8 mouse cellular contexts compared by ENCODE assay signal in genomic region chr8:71802226-71802625, GRCm38 (mm10).
DNase-seq lines count a peak whose midpoint lies in the region; ATAC-seq and TF ChIP-seq lines count a peak whose summit lies in the region.
"Not testable (repeated sequence)": the region's sequence is repeated elsewhere in the genome, so short reads cannot be mapped to it uniquely, and the experiment has no call there.

No protein-coding gene starts in this region.

- not testable (repeated sequence) for TF ChIP-seq CTCF in forebrain, postnatal 0 days (IDR thresholded peaks at IDR 0.05; ENCODE audit: low read depth); heart, postnatal 0 days (IDR thresholded peaks at IDR 0.05; ENCODE audit: low read depth); midbrain, postnatal 0 days (IDR thresholded peaks at IDR 0.05)

- not testable (repeated sequence) for H3K36me3 ChIP-seq in embryonic facial prominence, embryonic 14.5 days (ENCODE audit: control insufficient read depth, insufficient read depth, low read length); forebrain, postnatal 0 days (ENCODE audit: insufficient read depth); heart, postnatal 0 days (replicated peaks; ENCODE audit: control insufficient read depth, insufficient read depth, low read length); intestine, embryonic 15.5 days; limb, embryonic 13.5 days; lung, embryonic 16.5 days (ENCODE audit: control insufficient read depth, insufficient read depth, low read length); midbrain, postnatal 0 days (ENCODE audit: insufficient read depth, low read length); stomach, embryonic 15.5 days

- ATAC-seq in embryonic facial prominence, embryonic 14.5 days (ENCODE audit: low read depth) = peak; percentile 55; the same call in 1 of the 2 replicates
- ATAC-seq in forebrain, postnatal 0 days = 0 out of 2 replicates have a peak, but pooled peaks have one; percentile 10
- peak; percentile 72 for ATAC-seq in heart, postnatal 0 days (ENCODE audit: insufficient read depth, low read depth)
- peak; percentile 56 for ATAC-seq in intestine, embryonic 15.5 days
- 0 out of 2 replicates have a peak, but pooled peaks have one; percentile 54 for ATAC-seq in limb, embryonic 13.5 days (ENCODE audit: low FRiP score, low read depth)
- peak; percentile 60 for ATAC-seq in lung, embryonic 16.5 days (ENCODE audit: low read depth)
- peak; percentile 66; the same call in 1 of the 2 replicates for ATAC-seq in midbrain, postnatal 0 days (ENCODE audit: low FRiP score)
- ATAC-seq in stomach, embryonic 15.5 days (ENCODE audit: insufficient read depth, low FRiP score, low read depth) = peak; percentile 79

- not testable (repeated sequence) for TF ChIP-seq EP300 in heart, postnatal 0 days (IDR thresholded peaks at IDR 0.05; ENCODE audit: low read depth)

- DNase-seq in embryonic facial prominence, embryonic 14.5 days (ENCODE audit: low spot score); forebrain, postnatal 0 days; heart, postnatal 0 days (ENCODE audit: low spot score); midbrain, postnatal 0 days (ENCODE audit: low spot score): not testable (repeated sequence)

- WGBS in embryonic facial prominence, embryonic 14.5 days = 73% methylated on average over 2 of the region's 2 CpGs
- 73% methylated on average over 2 of the region's 2 CpGs for WGBS in forebrain, postnatal 0 days
- 47% methylated on average over 2 of the region's 2 CpGs for WGBS in heart, postnatal 0 days
- 73% methylated on average over 2 of the region's 2 CpGs for WGBS in intestine, embryonic 15.5 days
- WGBS in limb, embryonic 13.5 days = 69% methylated on average over 2 of the region's 2 CpGs
- WGBS in lung, embryonic 16.5 days = 54% methylated on average over 2 of the region's 2 CpGs
- WGBS in midbrain, postnatal 0 days = 66% methylated on average over 2 of the region's 2 CpGs
- WGBS in stomach, embryonic 15.5 days = 61% methylated on average over 2 of the region's 2 CpGs

- not testable (repeated sequence) for H3K4me1 ChIP-seq in embryonic facial prominence, embryonic 14.5 days (ENCODE audit: control insufficient read depth, insufficient read depth, low read length); forebrain, postnatal 0 days (ENCODE audit: insufficient read depth); heart, postnatal 0 days (ENCODE audit: control insufficient read depth, insufficient read depth); intestine, embryonic 15.5 days (replicated peaks); limb, embryonic 13.5 days; lung, embryonic 16.5 days (replicated peaks; ENCODE audit: control insufficient read depth, insufficient read depth, low read length); midbrain, postnatal 0 days (ENCODE audit: insufficient read depth, low read length); stomach, embryonic 15.5 days

- not testable (repeated sequence) for H3K27me3 ChIP-seq in embryonic facial prominence, embryonic 14.5 days (replicated peaks; ENCODE audit: control insufficient read depth, insufficient read depth, low read length); forebrain, postnatal 0 days (ENCODE audit: insufficient read depth, low read length); heart, postnatal 0 days (ENCODE audit: control insufficient read depth, insufficient read depth, low read length); intestine, embryonic 15.5 days (replicated peaks); limb, embryonic 13.5 days; lung, embryonic 16.5 days (ENCODE audit: control insufficient read depth, insufficient read depth, low read depth, low read length); midbrain, postnatal 0 days (ENCODE audit: insufficient read depth, low read length); stomach, embryonic 15.5 days (replicated peaks)

- not testable (repeated sequence) for H3K9me3 ChIP-seq in embryonic facial prominence, embryonic 14.5 days (ENCODE audit: control insufficient read depth, low read length); forebrain, postnatal 0 days (ENCODE audit: low read length); heart, postnatal 0 days (replicated peaks; ENCODE audit: control insufficient read depth, low read length); intestine, embryonic 15.5 days; limb, embryonic 13.5 days; lung, embryonic 16.5 days (ENCODE audit: control insufficient read depth, low read length); midbrain, postnatal 0 days (ENCODE audit: low read length); stomach, embryonic 15.5 days

- not testable (repeated sequence) for H3K4me3 ChIP-seq in embryonic facial prominence, embryonic 14.5 days (ENCODE audit: low read depth, low read length); forebrain, postnatal 0 days (ENCODE audit: low read depth, low read length); heart, postnatal 0 days (ENCODE audit: low read depth, low read length); intestine, embryonic 15.5 days (replicated peaks); limb, embryonic 13.5 days; lung, embryonic 16.5 days (ENCODE audit: low read length); midbrain, postnatal 0 days (ENCODE audit: low read depth, low read length); stomach, embryonic 15.5 days (replicated peaks)

- H3K27ac ChIP-seq in embryonic facial prominence, embryonic 14.5 days (replicated peaks; ENCODE audit: low read depth, low read length); forebrain, postnatal 0 days (ENCODE audit: low read depth, low read length); heart, postnatal 0 days (ENCODE audit: low read depth); intestine, embryonic 15.5 days; limb, embryonic 13.5 days; lung, embryonic 16.5 days (ENCODE audit: low read length); midbrain, postnatal 0 days (ENCODE audit: low read depth, low read length); stomach, embryonic 15.5 days: not testable (repeated sequence)

- not testable (repeated sequence) for H3K4me2 ChIP-seq in embryonic facial prominence, embryonic 14.5 days (ENCODE audit: low read depth, low read length); forebrain, postnatal 0 days (ENCODE audit: low read depth); heart, postnatal 0 days (ENCODE audit: low read depth, low read length); intestine, embryonic 15.5 days (replicated peaks); limb, embryonic 13.5 days (replicated peaks); lung, embryonic 16.5 days (ENCODE audit: low read depth, low read length); midbrain, postnatal 0 days (ENCODE audit: low read depth, low read length, poor library complexity, severe bottlenecking); stomach, embryonic 15.5 days

- H3K9ac ChIP-seq in embryonic facial prominence, embryonic 14.5 days (ENCODE audit: low read depth, low read length); forebrain, postnatal 0 days; heart, postnatal 0 days (replicated peaks; ENCODE audit: low read depth, low read length); intestine, embryonic 15.5 days; limb, embryonic 13.5 days; lung, embryonic 16.5 days (ENCODE audit: low read length); midbrain, postnatal 0 days (replicated peaks; ENCODE audit: low read length, poor library complexity, severe bottlenecking); stomach, embryonic 15.5 days: not testable (repeated sequence)

Comparison
In these comparisons a context has a peak if more than half of its experiments do, and no peak if none do; other contexts are left out.
1. ATAC-seq: peak in every context shown above with its lines; median percentile 79 in stomach, embryonic 15.5 days; 72 in heart, postnatal 0 days; 66 in midbrain, postnatal 0 days; 60 in lung, embryonic 16.5 days; 56 in intestine, embryonic 15.5 days; 55 in embryonic facial prominence, embryonic 14.5 days; 54 in limb, embryonic 13.5 days; 10 in forebrain, postnatal 0 days.